Mouse (Mus musculus) intestine, embryonic 14.5 days (tissue): ENCODE data around the gene Igf1. TPM values are rescaled to one million over a fixed set of nuclear protein-coding genes. Genes with fewer than 3 reads are reported as not detected.

Experiments
- ATAC-seq: fragments of 200-750 bp; cut with Nextera tagmentation; replicated peaks from 2 replicates; pipeline ENCODE4 v1.8.0; 2017; ENCODE audit warnings: low read depth, moderate number of reproducible peaks, moderate TSS enrichment, moderate library complexity; ENCODE audit not compliant: low FRiP score, low TSS enrichment
- DNase-seq: peaks from one replicate; pipeline ENCODE4 v3.0.0-alpha.2; 2018; ENCODE audit warnings: low spot score
- H3K27ac ChIP-seq: fragments of 300-500 bp; sonication (generic); 2 replicates; pipeline ENCODE4 v1.5.1; 2014; ENCODE audit warnings: low read depth, mild to moderate bottlenecking, control low read depth
- H3K27me3 ChIP-seq: fragments of 300-500 bp; sonication (generic); replicated peaks from 2 replicates; pipeline ENCODE4 v1.6.1; 2014; ENCODE audit warnings: low read length, control low read depth; ENCODE audit not compliant: control insufficient read depth, insufficient read depth
- H3K36me3 ChIP-seq: fragments of 300-500 bp; sonication (generic); 2 replicates; pipeline ENCODE4 v1.6.1; 2014; ENCODE audit warnings: low read length, control low read depth; ENCODE audit not compliant: control insufficient read depth, insufficient read depth
- H3K4me1 ChIP-seq: fragments of 300-500 bp; sonication (generic); replicated peaks from 2 replicates; pipeline ENCODE4 v1.6.1; 2014; ENCODE audit warnings: low read length, control low read depth, mixed read lengths; ENCODE audit not compliant: control insufficient read depth, insufficient read depth
- H3K4me2 ChIP-seq: fragments of 300-500 bp; sonication (generic); 2 replicates; pipeline ENCODE4 v1.6.1; 2014; ENCODE audit warnings: low read length
- H3K4me3 ChIP-seq: fragments of 300-500 bp; sonication (generic); 2 replicates; pipeline ENCODE4 v1.5.1; 2014; ENCODE audit warnings: low read depth, low read length, control low read depth, mixed read lengths
- H3K9ac ChIP-seq: fragments of 300-500 bp; sonication (generic); 2 replicates; pipeline ENCODE4 v1.6.1; 2014; ENCODE audit warnings: mild to moderate bottlenecking, low read length
- H3K9me3 ChIP-seq: fragments of 300-500 bp; sonication (generic); 2 replicates; pipeline ENCODE4 v1.6.1; 2016; ENCODE audit warnings: low read length, control low read depth; ENCODE audit not compliant: control insufficient read depth
- WGBS: fragments of 180-500 bp; shearing (Covaris S2); extraction: QIAGEN DNeasy Blood & Tissue Kit; methylation state at CpG from one replicate; pipeline ENCODE4 v1.1.7; 2014; 5-methylcytosine and 5-hydroxymethylcytosine counted together
- polyA plus RNA-seq: library from polyadenylated mRNA; unstranded; fragments of >200 nt; fragmentation: Nextera tagmentation; extraction: Ambion mirVana; gene quantifications from 2 replicates; pipeline ENCODE4 v1.2.1, GENCODE M21; 2014

Gene Igf1
- polyA plus RNA-seq, 1 experiment from 2014 or later = 49.9 TPM

DNA sequence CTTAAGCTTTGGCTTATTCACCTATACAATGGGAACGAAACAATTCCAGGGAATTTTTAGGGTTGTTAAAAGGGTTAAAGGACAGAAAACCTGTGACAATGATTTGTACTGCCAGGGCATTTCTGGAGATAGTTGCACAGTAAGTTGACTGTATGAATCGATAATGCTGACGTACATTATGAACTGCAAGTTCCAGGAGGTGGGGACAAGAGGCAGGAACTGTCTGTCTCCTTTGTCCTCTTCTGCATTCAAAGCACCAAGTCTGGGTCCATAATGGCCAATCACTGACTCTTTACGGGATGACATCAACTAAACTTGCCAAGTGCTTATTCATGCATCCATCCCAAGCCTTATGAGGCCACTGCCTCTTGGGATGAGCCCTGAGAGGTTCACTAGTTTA lies 39.3 kb downstream of the Igf1 start:
- H3K9ac ChIP-seq = no peak overlapping the region
- H3K36me3 ChIP-seq = no peaks in the 10 kb centered on the region
- DNase-seq (no peak), ATAC-seq (no peak)
- 91% methylated on average over 4 of the region's 4 CpGs for WGBS
- no peak overlapping the region for H3K27ac ChIP-seq
- no peak overlapping the region for H3K4me2 ChIP-seq
- no peak overlapping the region for H3K4me3 ChIP-seq
- no peaks in the 10 kb centered on the region for H3K27me3 ChIP-seq
- H3K9me3 ChIP-seq = no peaks in the 10 kb centered on the region
- no peaks in the 10 kb centered on the region for H3K4me1 ChIP-seq

GRCm38 (mm10) chr10:87898826-87899225 lies 40.8 kb downstream of the Igf1 start:
- no peaks in the 10 kb centered on the region for H3K36me3 ChIP-seq
- H3K27me3 ChIP-seq = no peaks in the 10 kb centered on the region
- WGBS = 91% methylated on average over 3 of the region's 3 CpGs
- H3K27ac ChIP-seq = no peak overlapping the region
- H3K9me3 ChIP-seq = no peaks in the 10 kb centered on the region
- no peak overlapping the region for H3K9ac ChIP-seq
- DNase-seq (no peak), ATAC-seq (no peak)
- H3K4me2 ChIP-seq = no peak overlapping the region
- H3K4me3 ChIP-seq = no peak overlapping the region
- H3K4me1 ChIP-seq = no peaks in the 10 kb centered on the region

DNA sequence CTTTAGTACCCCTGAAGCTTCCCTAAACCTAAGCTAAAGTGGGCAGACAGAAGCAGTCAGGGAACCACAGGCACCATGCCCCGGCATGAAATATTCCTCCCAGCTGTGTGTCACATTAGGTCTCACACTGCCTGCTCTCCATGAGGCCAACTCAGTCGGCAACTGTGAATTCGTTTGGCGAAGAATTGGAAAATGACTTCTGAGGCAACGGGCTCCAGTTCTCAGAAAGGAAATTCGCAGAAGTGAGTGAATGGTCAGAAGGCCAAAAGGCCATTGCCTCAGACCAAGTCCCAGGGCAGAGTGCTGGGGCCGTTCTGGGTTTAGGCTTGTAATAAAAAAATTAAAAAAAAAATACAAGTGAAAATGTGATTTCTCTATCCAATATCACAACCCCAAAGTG lies 43.9 kb downstream of the Igf1 start:
- Histone ChIP-seq H3K27ac (no peak overlapping the region), H3K4me2 (no peak overlapping the region), H3K27me3 (no peaks in the 10 kb centered on the region), H3K4me1 (no peaks in the 10 kb centered on the region), H3K4me3 (no peak overlapping the region), H3K9ac (no peak overlapping the region), H3K36me3 (no peaks in the 10 kb centered on the region), H3K9me3 (no peaks in the 10 kb centered on the region)
- DNase-seq = no peak
- WGBS = 77% methylated on average over 7 of the region's 7 CpGs
- no peak for ATAC-seq

DNA sequence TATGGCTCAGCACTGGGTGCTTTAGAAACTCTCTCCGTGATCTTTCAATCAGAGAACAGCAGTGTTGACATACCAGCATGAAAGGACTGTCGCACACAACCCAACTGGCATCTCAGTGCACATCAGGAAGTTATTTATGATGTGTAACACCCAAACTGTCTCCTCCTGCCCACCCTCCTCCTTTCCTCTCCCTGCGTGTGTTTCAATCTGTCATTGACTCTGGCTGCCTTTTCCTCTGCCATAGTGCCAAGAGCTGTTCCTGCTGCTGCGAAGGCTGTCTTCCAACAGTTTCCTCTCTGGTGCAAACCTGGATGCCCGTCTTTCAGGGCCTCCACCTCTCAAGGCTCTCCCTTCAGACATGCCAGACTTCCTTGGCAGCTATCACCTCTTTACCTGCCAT lies 46.3 kb downstream of the Igf1 start:
- H3K36me3 ChIP-seq = no peaks in the 10 kb centered on the region
- WGBS = 54% methylated on average over 5 of the region's 5 CpGs
- DNase-seq = no peak
- no peak overlapping the region for H3K4me2 ChIP-seq
- H3K9ac ChIP-seq = no peak overlapping the region
- H3K4me3 ChIP-seq = no peak overlapping the region
- no peaks in the 10 kb centered on the region for H3K4me1 ChIP-seq
- H3K27ac ChIP-seq = no peak overlapping the region
- H3K9me3 ChIP-seq = no peaks in the 10 kb centered on the region
- H3K27me3 ChIP-seq = no peaks in the 10 kb centered on the region
- ATAC-seq = no peak

DNA sequence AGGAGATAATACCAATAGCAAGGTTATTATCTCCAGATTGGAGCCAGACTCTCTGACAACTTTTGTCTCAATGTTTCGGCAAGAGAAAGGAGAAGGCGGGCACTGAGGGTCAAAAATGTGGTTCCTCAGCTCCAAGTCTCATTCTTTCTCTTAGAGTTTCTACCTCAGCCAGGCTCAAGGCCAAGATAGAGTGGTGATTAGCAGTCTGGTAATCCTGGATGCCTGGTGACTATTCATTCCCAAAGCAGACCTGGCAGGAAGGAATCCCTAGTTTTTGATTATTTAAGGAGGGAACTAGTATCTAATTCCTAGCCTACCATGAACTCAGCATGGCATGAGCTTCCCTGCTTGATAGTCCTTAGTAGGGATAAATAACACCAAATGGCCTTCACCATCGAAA lies 47.0 kb downstream of the Igf1 start:
- ATAC-seq (no peak), DNase-seq (no peak)
- Histone ChIP-seq H3K9ac (no peak overlapping the region), H3K27ac (no peak overlapping the region), H3K4me3 (no peak overlapping the region), H3K4me2 (no peak overlapping the region), H3K9me3 (no peaks in the 10 kb centered on the region), H3K27me3 (no peaks in the 10 kb centered on the region), H3K36me3 (no peaks in the 10 kb centered on the region), H3K4me1 (no peaks in the 10 kb centered on the region)
- WGBS = 82% methylated on average over 3 of the region's 3 CpGs

DNA sequence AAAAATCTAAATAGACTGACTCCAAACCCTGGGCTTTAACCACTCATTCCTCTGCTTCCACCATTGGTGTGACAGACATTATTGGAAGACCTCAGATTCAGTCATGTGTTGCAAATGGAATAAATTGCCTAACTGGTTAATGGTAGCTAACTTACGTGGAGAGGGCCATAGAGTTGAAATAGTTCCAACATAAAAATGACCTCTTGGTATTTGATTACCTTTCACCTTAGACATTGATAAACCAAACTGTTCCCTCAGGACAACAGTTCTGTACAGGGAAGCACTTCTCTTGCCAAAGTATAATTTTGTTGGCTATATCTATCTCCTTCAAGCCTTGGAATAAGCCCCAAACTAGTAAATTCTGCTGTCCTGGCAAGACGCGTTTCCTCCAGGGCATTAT lies 48.1 kb downstream of the Igf1 start:
- ATAC-seq (no peak), DNase-seq (no peak)
- WGBS = 69% methylated on average over 3 of the region's 3 CpGs
- H3K27ac ChIP-seq = no peak overlapping the region
- H3K9ac ChIP-seq = no peak overlapping the region
- no peak overlapping the region for H3K4me3 ChIP-seq
- no peaks in the 10 kb centered on the region for H3K27me3 ChIP-seq
- H3K4me2 ChIP-seq = no peak overlapping the region
- H3K9me3 ChIP-seq = no peaks in the 10 kb centered on the region
- H3K4me1 ChIP-seq = no peaks in the 10 kb centered on the region
- no peaks in the 10 kb centered on the region for H3K36me3 ChIP-seq

- Histone ChIP-seq H3K36me3 (no peaks in the 10 kb centered on the region), H3K27me3 (no peaks in the 10 kb centered on the region), H3K9ac (no peak overlapping the region), H3K4me3 (no peak overlapping the region), H3K27ac (no peak overlapping the region), H3K4me1 (no peaks in the 10 kb centered on the region), H3K4me2 (no peak overlapping the region), H3K9me3 (no peaks in the 10 kb centered on the region)
- no peak for ATAC-seq
- no peak for DNase-seq
- WGBS = 96% methylated on average over 2 of the region's 2 CpGs
These were observed 48.8 kb downstream of the Igf1 start for GRCm38 (mm10) chr10:87906757-87907307.

- 86% methylated on average over 3 of the region's 3 CpGs for whole genome bisulfite sequencing
These were observed 55.8 kb downstream of the Igf1 start for GRCm38 (mm10) chr10:87913852-87914251.

DNA sequence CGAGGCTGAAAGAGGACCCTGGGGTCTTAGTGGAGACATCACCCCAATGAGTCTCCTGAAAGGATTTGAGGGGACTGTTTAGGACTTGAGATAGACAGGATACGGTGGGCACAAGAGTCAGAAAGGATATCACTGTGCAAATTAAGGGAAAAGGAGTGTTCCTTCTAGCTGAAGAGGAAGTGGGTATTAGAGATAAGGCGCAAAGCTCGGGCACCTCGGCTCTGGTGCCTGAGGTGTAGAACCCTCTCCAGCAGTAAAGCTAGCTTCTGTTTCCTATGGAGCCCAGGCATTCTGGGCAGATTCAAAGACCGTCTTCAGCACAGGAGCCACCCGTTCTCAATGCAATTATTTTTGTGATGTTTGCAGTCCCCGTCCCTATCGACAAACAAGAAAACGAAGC lies 56.9 kb downstream of the Igf1 start:
- Histone ChIP-seq H3K27me3 (no peaks in the 10 kb centered on the region), H3K4me1 (no peaks in the 10 kb centered on the region), H3K4me3 (no peak overlapping the region), H3K4me2 (no peak overlapping the region), H3K9me3 (no peaks in the 10 kb centered on the region), H3K27ac (no peak overlapping the region), H3K9ac (no peak overlapping the region), H3K36me3 (no peaks in the 10 kb centered on the region)
- no peak for ATAC-seq
- WGBS = 65% methylated on average over 10 of the region's 10 CpGs
- DNase-seq = peak; percentile 50

More at GRCm38 (mm10) chr10:87913852-87914251, 55.8 kb downstream of the Igf1 start:
- Histone ChIP-seq H3K9me3 (no peaks in the 10 kb centered on the region), H3K4me1 (no peaks in the 10 kb centered on the region), H3K27ac (no peak overlapping the region), H3K9ac (no peak overlapping the region), H3K4me3 (no peak overlapping the region), H3K4me2 (no peak overlapping the region), H3K36me3 (no peaks in the 10 kb centered on the region), H3K27me3 (no peaks in the 10 kb centered on the region)
- ATAC-seq (no peak), DNase-seq (no peak)
